Mouse (Mus musculus) left cerebral cortex, adult 2 months (tissue): ENCODE measurements around the gene Fam19a5. TPM values are rescaled to one million over a fixed set of nuclear protein-coding genes. Genes with fewer than 3 reads are reported as not detected.

ENCODE experiments used
- DNase-seq, 2 experiments: peaks; one replicate each; pipeline ENCODE4 v3.0.0; 2021 to 2022; ENCODE audit warnings: low spot score in 2 of 2, mixed read lengths in 1 of 2; ENCODE audit errors: extremely low spot score in 1 of 2
- H3K27ac ChIP-seq: fragments of 200-600 bp; 2 replicates; pipeline ENCODE4 v1.8.1; 2022
- H3K4me3 ChIP-seq: fragments of 200-600 bp; 2 replicates; pipeline ENCODE4 v1.8.1; 2022
- CTCF ChIP-seq: fragments of 200-600 bp; IDR thresholded peaks from 2 replicates; pipeline ENCODE4 v1.8.1; 2022; ENCODE audit warnings: antibody characterized with exemption, mild to moderate bottlenecking, moderate library complexity
- intact Hi-C: fragments of 180-260 bp; cut with DNase I; formaldehyde crosslinking; loops from one replicate; pipeline ENCODE4 v1.15.1; 2025
- long read RNA-seq, 2 experiments: library from polyadenylated mRNA; stranded (forward); transcript quantifications; one replicate each; pipeline ENCODE4 v2.0.0; 2021; ENCODE audit warnings: borderline mapping rate in 2 of 2
- total RNA-seq, 2 experiments: library from RNA; stranded (reverse); gene quantifications; 2 replicates each; pipeline ENCODE4 v1.2.3; 2021

The Fam19a5 gene
- 100 to 1,000 TPM; 112 to 119 TPM for total RNA-seq
- long read RNA-seq, experiment 1, transcript Fam19a5-201 (4 exons, 2,603 nt) = minor isoform, 24 of 107 reads
- long read RNA-seq, experiment 1, transcript Fam19a5-202 (4 exons, 2,649 nt) = major isoform, 56 of 107 reads
- long read RNA-seq, experiment 1, partial matches to known transcripts = 17 of 107 reads
- long read RNA-seq, experiment 1, other reads (novel, unspliced or antisense) = 10 of 107 reads
- long read RNA-seq, experiment 2, transcript Fam19a5-201 (4 exons, 2,603 nt) = minor isoform, 13 of 78 reads
- long read RNA-seq, experiment 2, transcript Fam19a5-202 (4 exons, 2,649 nt) = major isoform, 36 of 78 reads
- long read RNA-seq, experiment 2, partial matches to known transcripts = 10 of 78 reads
- long read RNA-seq, experiment 2, other reads (novel, unspliced or antisense) = 19 of 78 reads

- peak; percentile 42 for TF ChIP-seq CTCF
- DNase-seq = peak; percentile 65 to 75
- intact Hi-C loops = loop anchor here (2.0 to 10.0 kb wide), 5 partner anchors 81 to 1306 kb away; no protein-coding TSS in a partner anchor
- Histone ChIP-seq H3K4me3 (peak within 1 kb of the TSS; percentile 78), H3K27ac (peak within 1 kb of the TSS; percentile 87)
These were observed at the start of gene Fam19a5 for GRCm38 (mm10) chr15:87543599-87544338. Fam19a5 (plus strand) TSS chr15:87544299.

- H3K4me3 ChIP-seq = no peak overlapping the region
- no peak overlapping the region for H3K27ac ChIP-seq
- TF ChIP-seq CTCF = no peak
- intact Hi-C loops = no loop called here
- DNase-seq = no peak
These were observed 42.4 kb upstream of the Fam19a5 start for GRCm38 (mm10) chr15:87501737-87502136.

DNA sequence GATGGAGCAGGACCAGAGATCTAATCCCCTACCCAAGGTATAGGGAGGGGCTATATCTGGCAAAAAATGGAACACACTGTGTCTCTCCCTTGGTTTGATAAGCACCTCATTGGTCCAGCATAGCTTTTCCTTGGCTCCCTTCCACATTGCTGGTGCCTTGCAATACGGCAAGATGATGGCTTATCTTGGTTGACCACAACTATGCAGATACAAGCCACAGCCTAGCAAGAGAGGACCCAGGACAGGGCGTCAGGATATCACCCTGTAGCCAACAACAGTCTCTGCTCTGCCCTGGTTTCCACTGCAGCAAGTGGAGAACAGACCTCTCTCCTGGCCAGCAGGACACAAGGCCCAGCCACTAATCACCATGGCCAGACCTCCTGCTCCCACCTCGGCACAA is 36.8 kb upstream of the Fam19a5 start:
- TF ChIP-seq CTCF = no peak
- Histone ChIP-seq H3K27ac (no peak overlapping the region), H3K4me3 (no peak overlapping the region)
- no peak for DNase-seq
- intact Hi-C loops = no loop called here

GRCm38 (mm10) chr15:87510886-87511285 is 33.2 kb upstream of the Fam19a5 start:
- DNase-seq = no peak
- no peak for TF ChIP-seq CTCF
- H3K27ac ChIP-seq = no peak overlapping the region
- intact Hi-C loops = no loop called here
- H3K4me3 ChIP-seq = no peak overlapping the region

GRCm38 (mm10) chr15:87518161-87518560 is 25.9 kb upstream of the Fam19a5 start:
- no peak for TF ChIP-seq CTCF
- DNase-seq = no peak
- Histone ChIP-seq H3K27ac (no peak overlapping the region), H3K4me3 (no peak overlapping the region)
- intact Hi-C loops = no loop called here

- intact Hi-C loops = no loop called here
- TF ChIP-seq CTCF = no peak
These were observed 14.8 kb upstream of the Fam19a5 start for GRCm38 (mm10) chr15:87529271-87529670.

GRCm38 (mm10) chr15:87541656-87542055 is 2.4 kb upstream of the Fam19a5 start:
- no peak overlapping the region for H3K27ac ChIP-seq
- no peak for DNase-seq
- H3K4me3 ChIP-seq = no peak overlapping the region
- intact Hi-C loops = loop anchor here (5.0 to 10.0 kb wide), 4 partner anchors 169 to 1304 kb away; no protein-coding TSS in a partner anchor
- peak; percentile 35 for TF ChIP-seq CTCF

More at GRCm38 (mm10) chr15:87529271-87529670, 14.8 kb upstream of the Fam19a5 start:
- H3K4me3 ChIP-seq = no peak overlapping the region
- DNase-seq = no peak
- no peak overlapping the region for H3K27ac ChIP-seq

DNA sequence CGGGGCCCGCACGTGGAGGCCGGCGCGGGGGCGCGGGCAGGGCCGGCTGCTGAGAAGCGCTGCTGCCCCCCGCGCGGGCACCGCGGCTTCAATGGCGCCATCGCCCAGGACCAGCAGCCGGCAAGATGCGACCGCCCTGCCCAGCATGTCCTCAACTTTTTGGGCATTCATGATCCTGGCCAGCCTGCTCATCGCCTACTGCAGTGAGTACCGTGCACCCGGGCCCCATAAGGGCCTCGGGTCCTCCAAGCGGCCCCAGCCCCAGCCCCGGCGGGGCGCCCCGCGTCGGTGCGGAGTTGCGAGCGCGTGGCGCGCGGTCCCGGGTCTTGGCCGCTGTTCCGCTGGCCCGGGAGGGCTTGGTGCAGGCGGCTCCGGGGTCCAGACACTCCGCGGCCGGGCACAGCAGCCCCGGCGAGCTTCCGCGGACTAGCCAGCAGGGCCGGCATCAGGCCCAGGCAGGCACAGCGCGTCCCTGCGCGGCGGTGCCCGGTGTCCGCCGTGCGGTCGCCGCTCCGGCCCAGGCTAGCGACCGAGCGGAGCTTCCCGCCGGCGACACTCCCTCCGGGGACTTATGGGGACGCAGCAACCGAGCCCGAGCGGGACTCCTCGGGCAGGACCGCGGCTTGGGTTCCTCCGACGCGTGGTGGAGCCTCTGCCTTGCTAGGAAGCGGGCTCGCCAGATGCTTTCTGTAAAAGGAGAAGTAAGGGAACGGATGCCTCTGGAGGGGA is 466 bp downstream of the Fam19a5 start:
- intact Hi-C loops = loop anchor here (2.0 to 10.0 kb wide), 8 partner anchors 80 to 1307 kb away; no protein-coding TSS in a partner anchor
- peak; percentile 43 to 62 for DNase-seq
- no peak for TF ChIP-seq CTCF
- Histone ChIP-seq H3K27ac (peak overlapping the region; percentile 87), H3K4me3 (peak overlapping the region; percentile 78)

DNA sequence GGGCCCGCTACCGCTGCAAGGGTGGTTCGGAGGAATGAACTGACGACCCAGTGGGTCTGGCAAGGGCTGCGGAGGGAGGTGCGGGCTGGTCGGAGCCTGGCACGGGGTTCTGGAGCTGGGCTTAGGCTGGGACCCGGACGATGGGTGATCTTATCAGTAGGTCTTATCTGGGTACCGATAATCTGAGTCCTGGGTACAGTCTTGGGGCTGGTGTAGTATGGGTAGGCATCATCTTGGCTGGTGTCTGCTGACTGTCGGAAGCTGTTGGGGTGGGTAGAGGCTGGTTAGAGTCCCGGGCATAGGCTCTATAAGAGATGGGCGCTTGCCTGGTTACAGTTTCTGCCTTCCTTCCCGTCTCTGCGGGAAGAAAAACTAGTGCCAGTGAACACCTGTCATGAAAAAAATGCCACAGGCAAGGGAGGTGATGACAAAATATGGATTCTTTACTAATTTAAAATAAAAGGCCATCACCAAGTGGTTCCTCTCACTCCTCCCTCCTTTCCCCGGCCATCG is 1.1 kb downstream of the Fam19a5 start:
- TF ChIP-seq CTCF = no peak
- no peak for DNase-seq
- Histone ChIP-seq H3K4me3 (peak overlapping the region; percentile 78), H3K27ac (peak overlapping the region; percentile 87)
- intact Hi-C loops = loop anchor here (2.0 to 10.0 kb wide), 6 partner anchors 80 to 1293 kb away; no protein-coding TSS in a partner anchor

GRCm38 (mm10) chr15:87545731-87546360 is 1.7 kb downstream of the Fam19a5 start:
- intact Hi-C loops = loop anchor here (2.0 to 10.0 kb wide), 6 partner anchors 79 to 1294 kb away; no protein-coding TSS in a partner anchor
- H3K27ac ChIP-seq = peak overlapping the region; percentile 87
- H3K4me3 ChIP-seq = peak overlapping the region; percentile 78
- no peak for DNase-seq
- TF ChIP-seq CTCF = no peak

- intact Hi-C loops = loop anchor here (5.0 to 10.0 kb wide), 5 partner anchors 205 to 1295 kb away; no protein-coding TSS in a partner anchor
- H3K27ac ChIP-seq = 0 out of 2 replicates have a peak overlapping the region, but pooled peaks have one; percentile 30
These were observed 2.9 kb downstream of the Fam19a5 start for GRCm38 (mm10) chr15:87547022-87547421.

More at GRCm38 (mm10) chr15:87547022-87547421, 2.9 kb downstream of the Fam19a5 start:
- peak; percentile 54 for TF ChIP-seq CTCF
- H3K4me3 ChIP-seq = peak overlapping the region; percentile 22
- DNase-seq = peak; percentile 62 to 73
